Mouse (Mus musculus): ENCODE data around the gene P3h4. TPM values are rescaled to one million over a fixed set of nuclear protein-coding genes. Genes with fewer than 3 reads are reported as not detected.

P3h4 gene
- 89.9 and 91.1 TPM in 2 replicates for polyA plus RNA-seq (2015; fragmentation: Nextera tagmentation; extraction: Ambion mirVana)

- Histone ChIP-seq H3K4me1 (peaks cover 60% of the 10 kb centered on the region), H3K4me3 (replicated peaks) (peak within 1 kb of the TSS; percentile 57), H3K36me3 (peaks cover 11% of the 10 kb centered on the region), H3K4me2 (replicated peaks) (peak within 1 kb of the TSS; percentile 79), H3K27me3 (no peaks in the 10 kb centered on the region), H3K9ac (peak within 1 kb of the TSS; percentile 66), H3K27ac (replicated peaks) (peak within 1 kb of the TSS; percentile 94), H3K9me3 (replicated peaks) (no peaks in the 10 kb centered on the region)
- peak; percentile 95 for ATAC-seq (ENCODE audit: insufficient number of reproducible peaks, low FRiP score, low TSS enrichment, low read depth)
- WGBS: under 1% methylated on average over 92 of the region's 93 CpGs
Measured at GRCm38 (mm10) chr11:100414021-100414913, at the start of gene P3h4. TSS of gene P3h4 (minus strand) at chr11:100414836.

- Histone ChIP-seq H3K36me3 (peaks cover 25% of the 10 kb centered on the region), H3K27ac (replicated peaks) (no peak overlapping the region), H3K4me2 (replicated peaks) (no peak overlapping the region), H3K4me3 (replicated peaks) (no peak overlapping the region), H3K27me3 (no peaks in the 10 kb centered on the region), H3K4me1 (peaks cover 4% of the 10 kb centered on the region; the same call in 1 of the 2 replicates), H3K9me3 (replicated peaks) (no peaks in the 10 kb centered on the region), H3K9ac (no peak overlapping the region)
- WGBS: 87% methylated on average over 10 of the region's 10 CpGs
- ATAC-seq (ENCODE audit: insufficient number of reproducible peaks, low FRiP score, low TSS enrichment, low read depth): no peak
Measured at GRCm38 (mm10) chr11:100462699-100463098, 48.1 kb upstream of the P3h4 start.

GRCm38 (mm10) chr11:100457711-100458110 is 43.1 kb upstream of the P3h4 start:
- no peaks in the 10 kb centered on the region for H3K27me3 ChIP-seq
- ATAC-seq (ENCODE audit: insufficient number of reproducible peaks, low FRiP score, low TSS enrichment, low read depth): no peak
- WGBS: 88% methylated on average over 5 of the region's 5 CpGs

GRCm38 (mm10) chr11:100457247-100457646 is 42.6 kb upstream of the P3h4 start:
- Histone ChIP-seq H3K9me3 (replicated peaks) (no peaks in the 10 kb centered on the region), H3K27ac (replicated peaks) (no peak overlapping the region), H3K27me3 (no peaks in the 10 kb centered on the region), H3K9ac (no peak overlapping the region), H3K36me3 (peaks cover 20% of the 10 kb centered on the region), H3K4me2 (replicated peaks) (no peak overlapping the region), H3K4me3 (replicated peaks) (no peak overlapping the region), H3K4me1 (no peaks in the 10 kb centered on the region)
- no peak for ATAC-seq (ENCODE audit: insufficient number of reproducible peaks, low FRiP score, low TSS enrichment, low read depth)
- 74% methylated on average over 4 of the region's 4 CpGs for WGBS

More at GRCm38 (mm10) chr11:100457711-100458110, 43.1 kb upstream of the P3h4 start:
- Histone ChIP-seq H3K9ac (no peak overlapping the region), H3K9me3 (replicated peaks) (no peaks in the 10 kb centered on the region), H3K27ac (replicated peaks) (no peak overlapping the region), H3K4me1 (no peaks in the 10 kb centered on the region), H3K36me3 (peaks cover 23% of the 10 kb centered on the region), H3K4me2 (replicated peaks) (no peak overlapping the region), H3K4me3 (replicated peaks) (no peak overlapping the region)

- Histone ChIP-seq H3K4me1 (peaks cover 21% of the 10 kb centered on the region), H3K4me2 (replicated peaks) (no peak overlapping the region), H3K36me3 (peaks cover 16% of the 10 kb centered on the region), H3K27ac (replicated peaks) (no peak overlapping the region), H3K9me3 (replicated peaks) (no peaks in the 10 kb centered on the region), H3K9ac (no peak overlapping the region), H3K27me3 (no peaks in the 10 kb centered on the region), H3K4me3 (replicated peaks) (no peak overlapping the region)
- WGBS: 87% methylated on average over 6 of the region's 6 CpGs
- ATAC-seq (ENCODE audit: insufficient number of reproducible peaks, low FRiP score, low TSS enrichment, low read depth): no peak
Measured at GRCm38 (mm10) chr11:100442625-100443024, 28.0 kb upstream of the P3h4 start.

GRCm38 (mm10) chr11:100441797-100442196 is 27.2 kb upstream of the P3h4 start, which contains the start of the genes Nt5c3b and Klhl10:
TSS of gene Nt5c3b (minus strand) at chr11:100441808.
TSS of gene Klhl10 (plus strand) at chr11:100441917.
- Histone ChIP-seq H3K9me3 (replicated peaks) (no peaks in the 10 kb centered on the region), H3K27ac (replicated peaks) (peak within 1 kb of the TSS; percentile 73; the same call in 1 of the 2 replicates), H3K4me3 (replicated peaks) (peak within 1 kb of the TSS; percentile 82), H3K4me2 (replicated peaks) (peak within 1 kb of the TSS; percentile 68), H3K9ac (peak within 1 kb of the TSS; percentile 95), H3K36me3 (peaks cover 23% of the 10 kb centered on the region), H3K27me3 (no peaks in the 10 kb centered on the region), H3K4me1 (peaks cover 21% of the 10 kb centered on the region)
- ATAC-seq (ENCODE audit: insufficient number of reproducible peaks, low FRiP score, low TSS enrichment, low read depth): no peak
- 77% methylated on average over 8 of the region's 8 CpGs for WGBS

- peak overlapping the region; percentile 68 for H3K4me2 ChIP-seq (replicated peaks)
- peaks cover 21% of the 10 kb centered on the region for H3K4me1 ChIP-seq
- no peaks in the 10 kb centered on the region for H3K27me3 ChIP-seq
- peak overlapping the region; percentile 82 for H3K4me3 ChIP-seq (replicated peaks)
- H3K9me3 ChIP-seq (replicated peaks): no peaks in the 10 kb centered on the region
- 2% methylated on average over 52 of the region's 52 CpGs for WGBS
- H3K27ac ChIP-seq (replicated peaks): peak overlapping the region; percentile 73; the same call in 1 of the 2 replicates
- peaks cover 30% of the 10 kb centered on the region for H3K36me3 ChIP-seq
- H3K9ac ChIP-seq: peak overlapping the region; percentile 95
- peak; percentile 96 for ATAC-seq (ENCODE audit: insufficient number of reproducible peaks, low FRiP score, low TSS enrichment, low read depth)
Measured at GRCm38 (mm10) chr11:100440691-100441522, 26.3 kb upstream of the P3h4 start.

- Histone ChIP-seq H3K36me3 (peaks cover 46% of the 10 kb centered on the region), H3K27ac (replicated peaks) (no peak overlapping the region), H3K9me3 (replicated peaks) (no peaks in the 10 kb centered on the region), H3K4me3 (replicated peaks) (no peak overlapping the region), H3K4me1 (peaks cover 21% of the 10 kb centered on the region), H3K4me2 (replicated peaks) (no peak overlapping the region), H3K27me3 (no peaks in the 10 kb centered on the region), H3K9ac (no peak overlapping the region)
- 69% methylated on average over 1 of the region's 1 CpGs for WGBS
- ATAC-seq (ENCODE audit: insufficient number of reproducible peaks, low FRiP score, low TSS enrichment, low read depth): no peak
Measured at GRCm38 (mm10) chr11:100437901-100438300, 23.3 kb upstream of the P3h4 start.

- H3K9me3 ChIP-seq (replicated peaks): no peaks in the 10 kb centered on the region
- no peak overlapping the region for H3K4me3 ChIP-seq (replicated peaks)
- H3K4me1 ChIP-seq: peaks cover 15% of the 10 kb centered on the region
- no peak for ATAC-seq (ENCODE audit: insufficient number of reproducible peaks, low FRiP score, low TSS enrichment, low read depth)
- no peaks in the 10 kb centered on the region for H3K27me3 ChIP-seq
- H3K4me2 ChIP-seq (replicated peaks): no peak overlapping the region
- WGBS: 78% methylated on average over 9 of the region's 9 CpGs
- H3K9ac ChIP-seq: no peak overlapping the region
- no peak overlapping the region for H3K27ac ChIP-seq (replicated peaks)
- H3K36me3 ChIP-seq: peaks cover 53% of the 10 kb centered on the region
Measured at GRCm38 (mm10) chr11:100435678-100436246, 21.1 kb upstream of the P3h4 start.

- Histone ChIP-seq H3K9me3 (replicated peaks) (no peaks in the 10 kb centered on the region), H3K36me3 (peaks cover 50% of the 10 kb centered on the region), H3K9ac (no peak overlapping the region), H3K4me3 (replicated peaks) (no peak overlapping the region), H3K27ac (replicated peaks) (no peak overlapping the region), H3K4me1 (no peaks in the 10 kb centered on the region), H3K4me2 (replicated peaks) (no peak overlapping the region), H3K27me3 (no peaks in the 10 kb centered on the region)
- no peak for ATAC-seq (ENCODE audit: insufficient number of reproducible peaks, low FRiP score, low TSS enrichment, low read depth)
- 92% methylated on average over 5 of the region's 5 CpGs for WGBS
Measured at GRCm38 (mm10) chr11:100432002-100432401, 17.4 kb upstream of the P3h4 start.

GRCm38 (mm10) chr11:100430052-100430451 is 15.4 kb upstream of the P3h4 start:
- H3K27me3 ChIP-seq: no peaks in the 10 kb centered on the region
- no peak for ATAC-seq (ENCODE audit: insufficient number of reproducible peaks, low FRiP score, low TSS enrichment, low read depth)
- H3K4me3 ChIP-seq (replicated peaks): no peak overlapping the region
- H3K27ac ChIP-seq (replicated peaks): no peak overlapping the region
- H3K36me3 ChIP-seq: peaks cover 32% of the 10 kb centered on the region
- no peaks in the 10 kb centered on the region for H3K9me3 ChIP-seq (replicated peaks)
- H3K4me1 ChIP-seq: no peaks in the 10 kb centered on the region
- no peak overlapping the region for H3K9ac ChIP-seq
- no peak overlapping the region for H3K4me2 ChIP-seq (replicated peaks)
- WGBS: 88% methylated on average over 7 of the region's 7 CpGs

Measured in embryonic facial prominence, embryonic 15.5 days (tissue).